In the genomic region with DNA sequence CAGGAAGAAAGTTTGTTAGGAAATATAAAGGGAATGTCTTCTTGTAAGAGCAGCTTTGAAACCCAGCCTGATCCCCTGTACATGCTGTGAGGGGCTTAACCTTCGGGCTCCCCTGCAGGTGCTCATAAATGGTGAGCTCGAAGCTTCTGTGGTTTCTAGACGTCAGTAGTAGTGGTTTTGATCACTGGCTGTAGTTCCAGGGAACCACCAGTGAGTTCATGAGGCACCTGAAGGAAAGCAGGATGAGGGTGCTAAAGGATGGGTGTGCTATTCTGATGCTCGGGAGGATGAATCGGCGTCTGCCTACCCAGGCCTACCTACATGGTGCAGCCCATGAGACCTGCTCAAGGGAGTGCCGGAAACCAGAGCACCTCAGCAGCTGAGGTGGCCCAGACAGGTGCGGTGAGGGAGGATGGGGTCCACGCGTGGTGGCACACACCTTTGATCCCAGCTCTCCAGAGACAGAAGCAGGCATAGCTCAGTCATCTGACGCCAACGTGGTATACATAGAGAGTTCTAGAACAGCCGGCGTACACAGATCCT, we compare ENCODE assay signal across 17 mouse cellular contexts. TPM values are rescaled to one million over a fixed set of nuclear protein-coding genes. Genes with fewer than 3 reads are reported as not detected.
DNase-seq lines count a peak whose midpoint lies in the region; ATAC-seq and TF ChIP-seq lines count a peak whose summit lies in the region.
"Had no signal": no experiment of that assay in that cellular context is flagged by ENCODE, and none has a peak within 500 bp of the region (broad histone marks: within the 10 kb centered on the region; RNA-seq: fewer than 3 reads in every experiment).

No protein-coding gene starts in this region.

- DNase-seq in forebrain, embryonic 14.5 days (ENCODE audit: low spot score), result no peak
- DNase-seq in thymus, adult 2 months, result peak; percentile 9
- DNase-seq in thymus, adult 18-20 months, result no peak
- DNase-seq in cerebellum, adult 18-20 months, result no peak
- DNase-seq in cerebellum, postnatal 36 days, result no peak
- DNase-seq in right cerebral cortex, postnatal 14 days, result no peak
- DNase-seq: adrenal gland, postnatal 36 days; cerebellum, adult 9-11 months; heart, adult 2 months; kidney, adult 8-10 months; kidney, postnatal 25 days; lung, adult 18-20 months; lung, postnatal 36 days had no signal

- TF ChIP-seq CTCF in thymus, adult 2 months (IDR thresholded peaks at IDR 0.05; ENCODE audit: borderline replicate concordance, control insufficient read depth, extremely low read depth, insufficient read depth, low read length, poor library complexity), result no peak
- TF ChIP-seq CTCF in small intestine, adult 2 months (IDR thresholded peaks at IDR 0.05; ENCODE audit: extremely low read depth, insufficient read length, insufficient replicate concordance, low read depth, low read length), result no peak

- no peak overlapping the region for H3K9ac ChIP-seq in forebrain, embryonic 13.5 days
- H3K9ac ChIP-seq in forebrain, embryonic 14.5 days (ENCODE audit: low read length), result no peak overlapping the region
- H3K9ac ChIP-seq: forebrain, embryonic 12.5 days had no signal

- no peak overlapping the region for H3K27ac ChIP-seq in forebrain, embryonic 13.5 days
- H3K27ac ChIP-seq in forebrain, embryonic 14.5 days (ENCODE audit: low read depth, low read length), result no peak overlapping the region
- H3K27ac ChIP-seq in thymus, adult 2 months (ENCODE audit: control insufficient read depth, insufficient read depth, low read length), result no peak overlapping the region
- H3K27ac ChIP-seq in small intestine, adult 2 months (ENCODE audit: insufficient read depth, low read depth, low read length), result peak overlapping the region; percentile 66; the same call in 1 of the 2 replicates
- H3K27ac ChIP-seq: forebrain, embryonic 12.5 days; heart, adult 2 months had no signal

- ATAC-seq in forebrain, embryonic 13.5 days, result 0 out of 2 replicates have a peak, but pooled peaks have one; percentile 16
- ATAC-seq in forebrain, embryonic 14.5 days, result no peak

- TF ChIP-seq POLR2A in thymus, adult 2 months (IDR thresholded peaks at IDR 0.05; ENCODE audit: control insufficient read depth, extremely low read depth, insufficient read depth, low read length, poor library complexity), result no peak
- no peak for TF ChIP-seq POLR2A in small intestine, adult 2 months (IDR thresholded peaks at IDR 0.05; ENCODE audit: low read depth, low read length)

- no peak overlapping the region for H3K4me3 ChIP-seq in forebrain, embryonic 13.5 days
- no peak overlapping the region for H3K4me3 ChIP-seq in forebrain, embryonic 14.5 days (ENCODE audit: low read depth, low read length)
- no peak overlapping the region for H3K4me3 ChIP-seq in thymus, adult 2 months (ENCODE audit: control insufficient read depth, insufficient read depth, low read length)
- H3K4me3 ChIP-seq in small intestine, adult 2 months (ENCODE audit: low read depth, low read length), result peak overlapping the region; percentile 7; the same call in 1 of the 2 replicates
- H3K4me3 ChIP-seq: forebrain, embryonic 12.5 days; heart, adult 2 months had no signal

- H3K4me1 ChIP-seq in forebrain, embryonic 13.5 days, result peaks cover 8% of the 10 kb centered on the region
- no peaks in the 10 kb centered on the region for H3K4me1 ChIP-seq in forebrain, embryonic 14.5 days (ENCODE audit: control insufficient read depth, insufficient read depth, low read length)
- H3K4me1 ChIP-seq in thymus, adult 2 months (replicated peaks; ENCODE audit: control insufficient read depth, insufficient read depth, low read length), result peaks cover 13% of the 10 kb centered on the region
- peaks cover 6% of the 10 kb centered on the region for H3K4me1 ChIP-seq in small intestine, adult 2 months (ENCODE audit: control insufficient read depth, insufficient read depth, insufficient read length, low read length)
- H3K4me1 ChIP-seq: forebrain, embryonic 12.5 days had no signal

- no peaks in the 10 kb centered on the region for H3K9me3 ChIP-seq in forebrain, embryonic 13.5 days (replicated peaks)
- no peaks in the 10 kb centered on the region for H3K9me3 ChIP-seq in forebrain, embryonic 14.5 days (replicated peaks; ENCODE audit: control insufficient read depth, low read length)
- H3K9me3 ChIP-seq: forebrain, embryonic 12.5 days had no signal

- no peak overlapping the region for H3K4me2 ChIP-seq in forebrain, embryonic 13.5 days
- H3K4me2 ChIP-seq in forebrain, embryonic 14.5 days (ENCODE audit: low read length), result no peak overlapping the region
- H3K4me2 ChIP-seq: forebrain, embryonic 12.5 days; midbrain, embryonic 11.5 days had no signal

- H3K27me3 ChIP-seq in forebrain, embryonic 13.5 days, result no peaks in the 10 kb centered on the region
- no peaks in the 10 kb centered on the region for H3K27me3 ChIP-seq in forebrain, embryonic 14.5 days (replicated peaks; ENCODE audit: control insufficient read depth, insufficient read depth, low read length)
- H3K27me3 ChIP-seq in thymus, adult 2 months (ENCODE audit: control insufficient read depth, insufficient read depth, low read length), result no peaks in the 10 kb centered on the region
- H3K27me3 ChIP-seq in small intestine, adult 2 months (ENCODE audit: control insufficient read depth, insufficient read depth, low read length), result no peaks in the 10 kb centered on the region
- H3K27me3 ChIP-seq: forebrain, embryonic 12.5 days had no signal

- H3K36me3 ChIP-seq in forebrain, embryonic 13.5 days (ENCODE audit: poor library complexity, severe bottlenecking), result 0 out of 2 replicates have a peak, but pooled peaks cover 5% of the 10 kb centered on the region
- H3K36me3 ChIP-seq in forebrain, embryonic 14.5 days (ENCODE audit: control insufficient read depth, insufficient read depth, low read length), result no peaks in the 10 kb centered on the region
- H3K36me3 ChIP-seq in thymus, adult 2 months (ENCODE audit: control insufficient read depth, insufficient read depth, low read length), result no peaks in the 10 kb centered on the region
- H3K36me3 ChIP-seq in small intestine, adult 2 months (ENCODE audit: control insufficient read depth, insufficient read depth, low read length), result no peaks in the 10 kb centered on the region
- H3K36me3 ChIP-seq: forebrain, embryonic 12.5 days had no signal

- 86% methylated on average over 14 of the region's 14 CpGs for WGBS in forebrain, embryonic 13.5 days
- 84% methylated on average over 14 of the region's 14 CpGs for WGBS in forebrain, embryonic 14.5 days
- 31% methylated on average over 14 of the region's 14 CpGs for WGBS in thymus, adult 2 months
- WGBS in small intestine, adult 2 months, result 89% methylated on average over 14 of the region's 14 CpGs

RNA-seq across cellular contexts. Expression of a gene that starts 32.6 kb away (rescaled TPM):
- 25.7 and 28.4 TPM in 2 replicates for polyA plus RNA-seq in forebrain, embryonic 13.5 days (2015; fragmentation: Nextera tagmentation; extraction: Ambion mirVana)
- polyA plus RNA-seq in forebrain, embryonic 14.5 days (2014; fragmentation: Nextera tagmentation; extraction: Ambion mirVana), result 29.0 and 30.6 TPM in 2 replicates
- 12.9 and 13.6 TPM in 2 replicates for polyA plus RNA-seq in thymus, adult 2 months (2012; rRNA removed)
- polyA plus RNA-seq in small intestine, adult 2 months (2012; rRNA removed), result 1.0 and 2.9 TPM in 2 replicates

RNA-seq across cellular contexts. Expression of a gene that starts 52.2 kb away (rescaled TPM):
- 282 and 301 TPM in 2 replicates for polyA plus RNA-seq in forebrain, embryonic 13.5 days (2015; fragmentation: Nextera tagmentation; extraction: Ambion mirVana)
- polyA plus RNA-seq in forebrain, embryonic 14.5 days (2014; fragmentation: Nextera tagmentation; extraction: Ambion mirVana), result 258 and 266 TPM in 2 replicates
- 14.5 and 16.1 TPM in 2 replicates for polyA plus RNA-seq in thymus, adult 2 months (2012; rRNA removed)
- 1.7 and 4.4 TPM in 2 replicates for polyA plus RNA-seq in small intestine, adult 2 months (2012; rRNA removed)

Comparison
In these comparisons a context has a peak if more than half of its experiments do, and no peak if none do; other contexts are left out.
1. RNA of a gene that starts 52.2 kb away (polyA plus RNA-seq): 282 to 301 TPM in forebrain, embryonic 13.5 days and 258 to 266 TPM in forebrain, embryonic 14.5 days; 14.5 to 16.1 TPM in thymus, adult 2 months and 1.7 to 4.4 TPM in small intestine, adult 2 months; every median in the first group is over 10 times any median in the second.